ENCODE assay signal across 17 mouse cellular contexts in the genomic region with DNA sequence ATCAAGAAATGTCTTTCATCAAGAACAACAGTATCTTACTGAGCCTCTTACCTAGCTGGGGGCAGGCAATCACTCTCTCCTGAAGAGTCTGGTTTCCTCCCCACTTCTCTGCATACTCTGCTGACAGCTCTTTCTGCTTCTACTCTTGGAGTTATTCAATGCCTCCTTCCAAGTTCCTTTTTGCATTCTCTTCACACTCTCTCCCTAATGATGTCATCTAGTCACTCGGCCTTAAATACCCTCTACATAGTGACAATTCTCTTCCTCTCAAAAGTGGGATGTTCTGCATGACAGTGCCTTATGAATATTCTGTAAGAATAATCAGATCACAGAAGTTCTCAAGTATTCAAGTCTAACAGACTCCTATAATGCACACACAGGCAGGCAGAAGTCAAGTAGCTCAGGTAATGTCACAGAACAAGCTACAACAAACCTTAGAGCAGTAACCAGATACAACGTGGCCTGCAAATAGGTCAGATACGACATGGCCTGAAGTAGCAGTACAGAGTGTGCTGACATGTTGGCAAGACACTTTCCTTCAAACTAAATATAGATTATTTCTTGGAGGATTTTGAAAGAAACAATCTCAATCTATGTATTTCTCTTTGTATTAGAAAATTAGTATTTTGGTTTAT. TPM values are rescaled to one million over a fixed set of nuclear protein-coding genes. Genes with fewer than 3 reads are reported as not detected.
A peak's percentile ranks its signal among the peaks of the same experiment; 100 is the strongest.
DNase-seq lines count a peak whose midpoint lies in the region; ATAC-seq and TF ChIP-seq lines count a peak whose summit lies in the region.
"Had no signal": no experiment of that assay in that cellular context is flagged by ENCODE, and none has a peak within 500 bp of the region (broad histone marks: within the 10 kb centered on the region; RNA-seq: fewer than 3 reads in every experiment).

No protein-coding gene starts in this region.

- intact Hi-C loops in gastrocnemius, adult 2 months (cut with DNase I) = no loop called here

- no peak for TF ChIP-seq CTCF in gastrocnemius, adult 2 months (IDR thresholded peaks at IDR 0.05)
- no peak for TF ChIP-seq CTCF in liver, postnatal 0 days (IDR thresholded peaks at IDR 0.05; ENCODE audit: low read depth)

- H3K4me1 ChIP-seq in liver, postnatal 0 days (ENCODE audit: insufficient read depth) = peaks cover 19% of the 10 kb centered on the region
- H3K4me1 ChIP-seq: embryonic facial prominence, embryonic 10.5 days; neural tube, embryonic 12.5 days had no signal

- H3K27ac ChIP-seq in gastrocnemius, adult 2 months = peak overlapping the region; percentile 93
- H3K27ac ChIP-seq in liver, postnatal 0 days (ENCODE audit: low read depth) = peak overlapping the region; percentile 3; the same call in 1 of the 2 replicates
- H3K27ac ChIP-seq: embryonic facial prominence, embryonic 10.5 days; hindbrain, postnatal 0 days; neural tube, embryonic 12.5 days had no signal

- peak overlapping the region; percentile 65 for H3K4me3 ChIP-seq in gastrocnemius, adult 2 months
- H3K4me3 ChIP-seq in liver, postnatal 0 days (ENCODE audit: low read depth, low read length) = no peak overlapping the region
- H3K4me3 ChIP-seq: embryonic facial prominence, embryonic 10.5 days; neural tube, embryonic 12.5 days had no signal

- 54% methylated on average over 3 of the region's 3 CpGs for WGBS in liver, postnatal 0 days (ENCODE audit: insufficient replicate concordance)

- no peak for TF ChIP-seq EP300 in liver, postnatal 0 days (IDR thresholded peaks at IDR 0.05; ENCODE audit: low read depth)

- no peak overlapping the region for H3K9ac ChIP-seq in liver, postnatal 0 days (replicated peaks)
- H3K9ac ChIP-seq: neural tube, embryonic 12.5 days had no signal

- no peak for ATAC-seq in liver, postnatal 0 days
- ATAC-seq: activated CD4-positive, CD25-positive, alpha-beta regulatory T cell, adult 4 months; hindbrain, postnatal 0 days; midbrain, embryonic 16.5 days had no signal

- H3K4me2 ChIP-seq in liver, postnatal 0 days (ENCODE audit: low read depth, low read length) = no peak overlapping the region
- H3K4me2 ChIP-seq: neural tube, embryonic 12.5 days had no signal

- H3K36me3 ChIP-seq in liver, postnatal 0 days (replicated peaks; ENCODE audit: insufficient read depth, low read length) = no peaks in the 10 kb centered on the region
- H3K36me3 ChIP-seq: neural tube, embryonic 12.5 days had no signal

- no peaks in the 10 kb centered on the region for H3K9me3 ChIP-seq in liver, postnatal 0 days (ENCODE audit: low read length)
- H3K9me3 ChIP-seq: embryonic facial prominence, embryonic 10.5 days; neural tube, embryonic 12.5 days had no signal

- no peak for DNase-seq in gastrocnemius, adult 2 months
- DNase-seq in gastrocnemius, postnatal 4 days (ENCODE audit: low spot score in 2 of 2) = no peak
- DNase-seq in layer of hippocampus, adult 9-10 months (ENCODE audit: low spot score) = peak; percentile 39
- no peak for DNase-seq in layer of hippocampus, adult 11-12 months (ENCODE audit: low spot score)
- peak; percentile 85 for DNase-seq in brain, adult 2 months (ENCODE audit: low read depth, low spot score)
- no peak for DNase-seq in liver, postnatal 0 days
- DNase-seq in ovary, postnatal 36 days (ENCODE audit: low spot score) = no peak
- DNase-seq: cerebellum, adult 9-10 months; gastrocnemius, postnatal 36 days; kidney, adult 9 months; lung, postnatal 4 days; thymus, adult 2 months had no signal

- no peaks in the 10 kb centered on the region for H3K27me3 ChIP-seq in liver, postnatal 0 days (ENCODE audit: insufficient read depth, low read length)
- H3K27me3 ChIP-seq: neural tube, embryonic 12.5 days had no signal

RNA-seq across cellular contexts. Expression of gene Vmp1, which starts 12.5 kb away (rescaled TPM):
- 100 to 1,000 TPM in 1 of 2 experiments, 10 to 100 TPM in 1; 84.0 to 115 TPM for total RNA-seq in gastrocnemius, adult 2 months (2021)
- total RNA-seq in gastrocnemius, postnatal 4 days (2021) = 10 to 100 TPM; 55.1 to 65.5 TPM
- 110 and 125 TPM in 2 replicates for polyA plus RNA-seq in liver, postnatal 0 days (2015; fragmentation: Nextera tagmentation; extraction: Ambion mirVana)

RNA-seq across cellular contexts. Expression of gene Ptrh2, which starts 12.6 kb away (rescaled TPM):
- total RNA-seq in gastrocnemius, adult 2 months (2021) = 1 to 10 TPM; 6.0 to 7.9 TPM
- 10 to 100 TPM; 10.2 to 11.9 TPM for total RNA-seq in gastrocnemius, postnatal 4 days (2021)
- polyA plus RNA-seq in liver, postnatal 0 days (2015; fragmentation: Nextera tagmentation; extraction: Ambion mirVana) = 12.7 and 13.3 TPM in 2 replicates

Comparison
In these comparisons a context has a peak if more than half of its experiments do, and no peak if none do; other contexts are left out.
1. DNase-seq: peak in layer of hippocampus, adult 9-10 months (single experiment) and brain, adult 2 months (single experiment); none in gastrocnemius, adult 2 months (single experiment), gastrocnemius, postnatal 4 days (0 of 2), layer of hippocampus, adult 11-12 months (single experiment), liver, postnatal 0 days (single experiment) and ovary, postnatal 36 days (single experiment).